Mouse (Mus musculus) spleen, postnatal 10 days (tissue): ENCODE measurements around the gene Rabif.

Experiments
- DNase-seq, 2 experiments: peaks; one replicate each; pipeline ENCODE4 v3.0.0; 2021 to 2022; ENCODE audit warnings: low spot score in 2 of 2

Gene Rabif

DNA sequence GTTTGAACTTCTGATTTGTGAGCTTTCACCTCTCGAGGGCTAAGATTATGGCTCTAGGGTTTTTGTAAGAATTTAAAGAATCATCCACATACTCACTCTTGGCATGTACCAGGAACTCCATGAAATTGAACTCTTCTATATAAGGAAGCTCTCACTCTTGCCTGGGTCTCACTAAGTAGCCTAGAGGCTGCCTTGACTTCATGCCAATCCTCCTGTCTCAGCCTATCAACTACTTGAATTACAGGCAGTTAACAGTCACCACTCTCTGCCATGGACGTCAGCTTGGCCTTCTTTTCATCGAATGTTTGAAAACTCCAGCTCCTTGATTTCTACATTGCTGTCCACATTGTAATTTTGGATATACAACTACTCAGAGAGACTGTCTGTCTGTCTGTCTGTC lies 57.9 kb downstream of the Rabif start:
- DNase-seq, result no peak

DNA sequence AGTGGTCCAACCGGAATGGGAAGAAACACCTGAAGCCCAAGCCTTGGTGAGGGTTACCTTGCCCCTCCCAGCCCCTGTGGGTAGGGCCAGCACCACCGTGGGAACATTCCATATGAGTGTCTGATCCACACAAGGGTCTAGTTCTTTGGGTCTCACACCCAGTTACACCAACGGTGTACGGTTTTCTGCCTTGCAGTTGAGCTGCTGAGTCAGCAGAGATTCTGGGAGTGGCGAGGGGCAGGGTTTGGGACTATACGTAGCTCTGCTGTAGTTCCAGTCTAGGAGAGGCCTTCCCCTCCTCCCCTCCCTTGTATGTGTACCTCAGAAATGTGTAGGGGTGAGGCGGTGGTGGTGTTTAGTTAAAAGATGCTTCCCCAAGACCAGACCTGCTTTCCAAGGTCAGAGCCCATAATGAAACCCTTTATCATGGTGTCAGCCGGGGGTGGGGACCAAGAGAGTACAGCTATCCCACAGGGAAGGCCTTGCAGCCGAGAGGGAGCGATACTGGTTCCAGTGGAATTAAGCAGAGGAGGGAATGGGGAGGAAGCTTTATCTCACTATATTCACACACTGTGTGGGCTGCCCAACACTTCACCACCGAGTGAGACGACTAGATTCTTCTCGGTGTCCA lies 60.9 kb downstream of the Rabif start:
- peak in 1 of 2 experiments; percentile 39 for DNase-seq

DNA sequence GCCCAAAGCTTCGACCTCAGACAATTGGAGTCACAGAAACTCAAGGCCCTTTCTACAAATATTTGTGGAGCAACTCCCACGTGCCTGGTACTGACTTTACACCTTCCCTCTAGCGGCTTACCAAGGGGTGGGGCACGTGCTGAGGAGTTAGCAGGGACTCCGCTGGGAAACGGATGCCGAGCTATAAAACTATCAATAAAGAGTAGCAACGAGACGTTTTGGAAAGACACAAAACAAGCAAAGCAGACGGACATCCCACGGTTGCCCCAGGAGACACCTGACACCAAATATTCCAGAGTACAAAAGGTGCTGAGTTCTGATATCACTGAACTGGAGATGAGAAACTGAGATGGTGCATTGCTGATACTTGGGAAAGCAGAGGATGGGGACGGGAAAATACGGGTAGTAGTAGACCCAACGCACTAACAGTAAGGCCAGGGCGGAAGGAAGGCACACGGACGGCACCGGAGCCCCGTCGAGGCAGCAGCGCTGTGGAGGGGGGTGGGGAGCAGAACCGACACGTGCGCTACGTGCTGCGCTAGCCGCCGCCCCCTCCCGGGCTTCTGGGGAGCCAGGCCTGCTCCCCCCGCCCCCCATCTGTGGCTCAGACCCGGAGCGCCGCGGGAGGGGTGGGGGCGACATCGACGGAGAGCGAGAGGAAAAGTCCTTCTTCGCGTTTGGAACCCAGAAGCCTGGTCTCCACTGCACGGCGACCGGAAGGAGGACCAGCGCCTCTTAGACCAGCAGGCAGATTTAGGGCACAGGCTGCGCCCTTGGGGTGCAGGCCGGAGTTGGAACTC lies 61.6 kb downstream of the Rabif start:
- peak in 1 of 2 experiments; percentile 62 for DNase-seq

DNA sequence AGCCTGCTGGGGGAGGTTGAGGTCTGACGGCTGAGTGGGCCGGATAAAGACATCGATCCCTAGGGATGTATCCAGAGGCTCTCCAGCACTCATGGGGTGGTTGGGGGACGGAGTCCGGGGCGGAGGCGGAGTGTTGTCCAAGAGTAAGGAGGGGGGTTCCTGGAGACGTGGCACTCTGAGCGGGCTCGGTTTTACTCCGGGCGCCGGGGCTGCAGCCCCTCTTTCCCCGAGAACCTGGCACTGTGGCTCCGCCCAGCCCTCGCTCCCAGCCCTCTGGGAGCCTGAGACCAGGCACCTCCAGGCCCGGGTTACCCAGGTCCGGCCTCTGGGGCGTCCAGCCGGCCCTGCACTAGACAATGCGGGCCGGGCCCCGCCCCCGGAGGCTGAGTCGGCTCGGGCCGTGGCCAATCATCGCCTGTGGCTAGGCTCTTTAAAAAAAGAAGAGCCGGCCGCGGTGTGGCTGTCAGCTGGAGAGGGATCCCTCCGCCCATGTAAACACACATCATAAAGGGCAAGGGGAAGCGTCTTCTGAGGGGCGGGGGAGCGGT lies 62.3 kb downstream of the Rabif start:
- DNase-seq, result peak; percentile 86 to 92
